Mouse (Mus musculus) neural tube, embryonic 15.5 days (tissue): ENCODE data around the gene Asf1a. TPM values are rescaled to one million over a fixed set of nuclear protein-coding genes. Genes with fewer than 3 reads are reported as not detected.
"Not testable (repeated sequence)": the region's sequence is repeated elsewhere in the genome, so short reads cannot be mapped to it uniquely, and the experiment has no call there.

Source experiments
- ATAC-seq: fragments of 200-750 bp; cut with Nextera tagmentation; 2 replicates; pipeline ENCODE4 v1.8.0; 2017; ENCODE audit warnings: mild to moderate bottlenecking, moderate TSS enrichment, moderate library complexity; ENCODE audit not compliant: low FRiP score
- H3K27ac ChIP-seq: fragments of 300-500 bp; sonication (generic); replicated peaks from 2 replicates; pipeline ENCODE4 v1.5.1; 2015; ENCODE audit warnings: mild to moderate bottlenecking, inconsistent platforms
- H3K27me3 ChIP-seq: fragments of 300-500 bp; sonication (generic); replicated peaks from 2 replicates; pipeline ENCODE4 v1.6.1; 2015; ENCODE audit warnings: inconsistent platforms
- H3K36me3 ChIP-seq: fragments of 300-500 bp; sonication (generic); 2 replicates; pipeline ENCODE4 v1.6.1; 2015; ENCODE audit warnings: inconsistent platforms
- H3K4me1 ChIP-seq: fragments of 300-500 bp; sonication (generic); 2 replicates; pipeline ENCODE4 v1.6.1; 2015; ENCODE audit warnings: inconsistent platforms
- H3K4me2 ChIP-seq: fragments of 300-500 bp; sonication (generic); 2 replicates; pipeline ENCODE4 v1.6.1; 2015; ENCODE audit warnings: inconsistent platforms, mild to moderate bottlenecking, moderate library complexity
- H3K4me3 ChIP-seq: fragments of 300-500 bp; sonication (generic); replicated peaks from 2 replicates; pipeline ENCODE4 v1.5.1; 2015; ENCODE audit warnings: mild to moderate bottlenecking, inconsistent platforms
- H3K9ac ChIP-seq: fragments of 300-500 bp; sonication (generic); replicated peaks from 2 replicates; pipeline ENCODE4 v1.6.1; 2015; ENCODE audit warnings: mild to moderate bottlenecking, inconsistent platforms
- H3K9me3 ChIP-seq: fragments of 300-500 bp; sonication (generic); replicated peaks from 2 replicates; pipeline ENCODE4 v1.6.1; 2016; ENCODE audit warnings: inconsistent platforms
- WGBS: fragments of 180-500 bp; shearing (Covaris S2); methylation state at CpG from one replicate; pipeline ENCODE4 v1.1.7; 2015; ENCODE audit warnings: mixed read lengths; 5-methylcytosine and 5-hydroxymethylcytosine counted together
- polyA plus RNA-seq: library from polyadenylated mRNA; unstranded; fragments of >200 nt; fragmentation: Nextera tagmentation; extraction: Ambion mirVana; gene quantifications from 2 replicates; pipeline ENCODE4 v1.2.1, GENCODE M21; 2015

The Asf1a gene
- polyA plus RNA-seq, 1 experiment from 2014 or later, result 58.6 TPM

DNA sequence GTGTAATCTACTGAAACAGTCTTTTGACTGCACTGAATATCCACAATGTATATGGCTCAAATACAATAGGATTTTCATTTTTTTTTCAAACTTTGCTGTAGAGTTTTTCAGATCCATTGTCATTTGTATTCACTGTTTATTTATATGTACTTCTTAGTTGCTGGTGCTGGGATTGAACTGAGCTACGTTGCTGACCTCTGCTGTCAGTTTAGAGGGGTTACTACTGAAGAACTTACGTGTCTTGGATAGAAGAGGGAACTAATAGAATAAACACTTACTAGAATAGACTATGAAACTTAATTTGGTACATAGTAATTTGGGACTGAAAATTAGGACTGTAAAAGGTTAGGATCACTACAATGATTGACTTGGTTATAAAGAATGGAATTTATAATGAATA lies 8.8 kb downstream of the Asf1a start:
- Histone ChIP-seq H3K9me3 (no peaks in the 10 kb centered on the region), H3K27me3 (no peaks in the 10 kb centered on the region), H3K27ac (no peak overlapping the region), H3K4me3 (no peak overlapping the region), H3K9ac (no peak overlapping the region), H3K36me3 (peaks cover 30% of the 10 kb centered on the region), H3K4me2 (no peak overlapping the region), H3K4me1 (peaks cover 10% of the 10 kb centered on the region)
- 67% methylated on average over 2 of the region's 2 CpGs for WGBS
- no peak for ATAC-seq

DNA sequence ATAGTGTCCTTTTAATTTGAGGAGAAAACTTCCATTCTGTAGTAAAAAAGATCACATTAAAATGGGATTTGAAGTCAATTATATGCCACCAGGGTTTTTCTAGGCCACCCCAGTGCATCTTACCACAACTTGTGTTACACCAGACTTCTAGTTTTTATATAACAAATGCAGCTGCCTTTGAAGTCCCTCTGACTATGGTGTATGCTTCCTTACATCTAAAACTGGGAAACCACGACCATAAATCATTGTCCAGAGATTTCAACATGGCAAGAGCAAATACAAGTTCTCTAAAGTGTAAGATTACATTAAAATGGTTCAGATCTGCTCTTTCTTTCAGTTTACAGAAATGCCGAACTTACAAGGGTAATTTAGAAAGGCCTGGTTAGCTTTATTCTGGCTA lies 11.7 kb downstream of the Asf1a start:
- WGBS, result 82% methylated on average over 2 of the region's 2 CpGs
- Histone ChIP-seq H3K4me3 (no peak overlapping the region), H3K9ac (no peak overlapping the region), H3K27me3 (no peaks in the 10 kb centered on the region), H3K9me3 (no peaks in the 10 kb centered on the region), H3K4me2 (no peak overlapping the region), H3K4me1 (no peaks in the 10 kb centered on the region), H3K36me3 (peaks cover 34% of the 10 kb centered on the region), H3K27ac (no peak overlapping the region)
- no peak for ATAC-seq

GRCm38 (mm10) chr10:53612172-53612571 lies 15.6 kb downstream of the Asf1a start:
- Histone ChIP-seq H3K9ac (no peak overlapping the region), H3K4me1 (no peaks in the 10 kb centered on the region), H3K4me2 (no peak overlapping the region), H3K27me3 (no peaks in the 10 kb centered on the region), H3K4me3 (no peak overlapping the region), H3K9me3 (no peaks in the 10 kb centered on the region), H3K36me3 (peaks cover 42% of the 10 kb centered on the region), H3K27ac (no peak overlapping the region)
- peak; percentile 63; the same call in 1 of the 2 replicates for ATAC-seq
- 76% methylated on average over 1 of the region's 1 CpGs for WGBS

GRCm38 (mm10) chr10:53613955-53614354 lies 17.4 kb downstream of the Asf1a start:
- Histone ChIP-seq H3K4me2 (no peak overlapping the region), H3K4me3 (no peak overlapping the region), H3K9ac (no peak overlapping the region), H3K9me3 (no peaks in the 10 kb centered on the region), H3K27me3 (no peaks in the 10 kb centered on the region), H3K27ac (no peak overlapping the region), H3K36me3 (peaks cover 37% of the 10 kb centered on the region), H3K4me1 (no peaks in the 10 kb centered on the region)
- no peak for ATAC-seq
- WGBS, result 86% methylated on average over 1 of the region's 1 CpGs

- H3K4me3 ChIP-seq, result no peak overlapping the region
- no peaks in the 10 kb centered on the region for H3K27me3 ChIP-seq
- peaks cover 26% of the 10 kb centered on the region for H3K36me3 ChIP-seq
- H3K27ac ChIP-seq, result no peak overlapping the region
- H3K9ac ChIP-seq, result no peak overlapping the region
- H3K9me3 ChIP-seq, result no peaks in the 10 kb centered on the region
- no peak for ATAC-seq
- H3K4me1 ChIP-seq, result no peaks in the 10 kb centered on the region
- WGBS, result 81% methylated on average over 8 of the region's 8 CpGs
- no peak overlapping the region for H3K4me2 ChIP-seq
Measured at GRCm38 (mm10) chr10:53615850-53616616, 19.5 kb downstream of the Asf1a start.

GRCm38 (mm10) chr10:53629247-53629917 lies 32.8 kb downstream of the Asf1a start:
- 0 out of 2 replicates have a peak, but pooled peaks cover 2% of the 10 kb centered on the region for H3K36me3 ChIP-seq

DNA sequence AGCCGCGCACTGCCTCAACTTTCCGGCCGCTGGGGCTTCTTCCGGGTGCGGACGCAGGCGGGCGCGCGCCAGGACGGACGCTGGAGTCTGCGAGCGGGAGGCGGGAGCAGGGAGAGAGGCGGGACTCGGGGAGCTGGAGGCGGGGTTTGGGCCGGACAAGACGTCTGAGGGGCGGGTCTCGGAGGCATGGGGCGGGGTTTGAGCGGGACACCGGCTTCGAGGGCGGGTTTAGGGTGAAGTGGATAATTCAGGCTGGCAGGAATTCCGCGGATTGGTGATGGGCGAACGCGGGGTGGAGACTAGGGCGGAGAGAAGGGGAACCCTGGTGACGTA lies 33.3 kb downstream of the Asf1a start:
- Histone ChIP-seq H3K4me2 (peak overlapping the region; percentile 62), H3K27ac (peak overlapping the region; percentile 88), H3K4me3 (peak overlapping the region; percentile 82), H3K9ac (peak overlapping the region; percentile 66), H3K4me1 (peaks cover 6% of the 10 kb centered on the region), H3K27me3 (no peaks in the 10 kb centered on the region), H3K36me3 (0 out of 2 replicates have a peak, but pooled peaks cover under 1% of the 10 kb centered on the region), H3K9me3 (no peaks in the 10 kb centered on the region)
- peak; percentile 97 for ATAC-seq
- under 1% methylated on average over 35 of the region's 35 CpGs for WGBS

More at GRCm38 (mm10) chr10:53629247-53629917, 32.8 kb downstream of the Asf1a start:
- Histone ChIP-seq H3K4me2 (peak overlapping the region; percentile 62), H3K4me3 (peak overlapping the region; percentile 82), H3K9ac (peak overlapping the region; percentile 66), H3K9me3 (no peaks in the 10 kb centered on the region), H3K27ac (peak overlapping the region; percentile 88), H3K27me3 (no peaks in the 10 kb centered on the region), H3K4me1 (peaks cover 6% of the 10 kb centered on the region)
- peak; percentile 91 for ATAC-seq
- WGBS, result under 1% methylated on average over 67 of the region's 67 CpGs

GRCm38 (mm10) chr10:53630339-53630738 lies 33.8 kb downstream of the Asf1a start, which contains the start of gene Mcm9:
Gene Mcm9, minus strand, starts transcription at chr10:53630439.
- not testable (repeated sequence) for H3K27me3 ChIP-seq, H3K9me3 ChIP-seq, ATAC-seq, H3K4me1 ChIP-seq, H3K36me3 ChIP-seq
- Histone ChIP-seq H3K27ac (peak within 1 kb of the TSS; percentile 88), H3K4me3 (peak within 1 kb of the TSS; percentile 82), H3K4me2 (peak within 1 kb of the TSS; percentile 62), H3K9ac (peak within 1 kb of the TSS; percentile 66)
- WGBS, result 55% methylated on average over 10 of the region's 10 CpGs

DNA sequence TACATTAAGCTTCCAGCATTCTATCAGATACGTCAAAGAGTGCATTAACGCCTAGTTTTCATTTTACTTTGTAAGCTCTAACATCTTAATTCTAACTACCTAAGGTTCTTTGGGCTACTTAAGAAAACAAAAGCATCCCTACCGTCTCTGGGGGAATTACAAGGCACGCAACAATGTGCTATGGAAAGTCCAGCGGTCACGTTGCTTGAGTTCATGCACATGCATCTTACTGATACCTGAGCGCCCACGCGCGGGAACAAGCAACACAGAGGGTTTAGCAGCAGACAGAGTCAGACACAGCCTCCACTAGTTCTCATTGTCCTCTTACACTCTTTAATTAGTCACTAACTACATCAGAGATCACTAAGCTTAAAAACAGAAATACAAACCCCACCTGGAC lies 37.6 kb downstream of the Asf1a start:
- ATAC-seq, result no peak
- no peaks in the 10 kb centered on the region for H3K9me3 ChIP-seq
- no peaks in the 10 kb centered on the region for H3K4me1 ChIP-seq
- no peak overlapping the region for H3K4me3 ChIP-seq
- H3K9ac ChIP-seq, result no peak overlapping the region
- H3K4me2 ChIP-seq, result no peak overlapping the region
- no peak overlapping the region for H3K27ac ChIP-seq
- WGBS, result 88% methylated on average over 10 of the region's 10 CpGs
- no peaks in the 10 kb centered on the region for H3K27me3 ChIP-seq
- H3K36me3 ChIP-seq, result 0 out of 2 replicates have a peak, but pooled peaks cover 3% of the 10 kb centered on the region

DNA sequence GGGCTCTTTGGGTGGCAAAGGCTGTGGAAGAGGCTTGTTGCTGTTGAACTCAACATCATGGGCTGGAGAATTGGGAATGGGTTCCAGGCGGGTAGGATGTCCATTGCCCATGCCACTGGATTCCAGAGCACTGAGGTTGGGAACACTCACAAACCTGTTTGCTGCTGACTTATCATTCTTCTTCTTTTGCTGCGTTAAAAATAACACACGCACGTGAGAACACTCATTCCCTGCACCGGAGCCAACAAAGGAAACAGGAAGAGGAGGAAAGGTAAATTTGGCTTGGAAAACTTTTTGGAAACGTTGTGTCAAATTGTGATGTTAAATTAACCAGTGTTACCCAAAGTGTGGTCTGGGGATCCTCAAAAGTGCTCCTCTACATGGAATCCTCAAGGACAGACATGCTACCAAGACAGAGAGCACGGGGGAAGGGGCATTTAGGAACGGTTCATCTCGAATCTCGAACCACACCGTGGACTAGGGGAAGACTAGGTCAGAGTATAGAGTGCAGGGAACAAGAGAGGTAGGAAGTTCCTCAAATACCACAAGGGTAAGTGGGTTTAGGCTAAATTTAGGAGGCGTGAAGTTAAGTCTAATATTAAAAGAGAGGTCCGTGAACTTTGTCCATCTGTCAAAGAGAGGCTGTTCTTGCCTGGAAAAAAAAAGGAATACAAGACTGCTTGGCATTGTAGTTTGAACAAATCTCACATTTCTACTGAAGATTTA lies 38.9 kb downstream of the Asf1a start:
- Histone ChIP-seq H3K4me3 (no peak overlapping the region), H3K27me3 (no peaks in the 10 kb centered on the region), H3K9me3 (no peaks in the 10 kb centered on the region), H3K27ac (no peak overlapping the region), H3K9ac (no peak overlapping the region), H3K36me3 (0 out of 2 replicates have a peak, but pooled peaks cover 3% of the 10 kb centered on the region), H3K4me1 (no peaks in the 10 kb centered on the region), H3K4me2 (no peak overlapping the region)
- ATAC-seq, result no peak
- 87% methylated on average over 13 of the region's 13 CpGs for WGBS

- no peak overlapping the region for H3K4me3 ChIP-seq
- no peak overlapping the region for H3K9ac ChIP-seq
- peak; percentile 91 for ATAC-seq
Measured at GRCm38 (mm10) chr10:53641507-53641906, 45.0 kb downstream of the Asf1a start.

More at GRCm38 (mm10) chr10:53641507-53641906, 45.0 kb downstream of the Asf1a start:
- H3K27ac ChIP-seq, result no peak overlapping the region
- no peaks in the 10 kb centered on the region for H3K9me3 ChIP-seq
- no peaks in the 10 kb centered on the region for H3K4me1 ChIP-seq
- no peaks in the 10 kb centered on the region for H3K36me3 ChIP-seq
- no peak overlapping the region for H3K4me2 ChIP-seq
- no peaks in the 10 kb centered on the region for H3K27me3 ChIP-seq
